In genomic region chr8:3718559-3718958, GRCm38 (mm10) we compare ENCODE assay signal across 8 mouse cellular contexts. TPM values are rescaled to one million over a fixed set of nuclear protein-coding genes. Genes with fewer than 3 reads are reported as not detected.
DNase-seq lines count a peak whose midpoint lies in the region; ATAC-seq and TF ChIP-seq lines count a peak whose summit lies in the region.

No protein-coding gene starts in this region.

- H3K27ac ChIP-seq in forebrain, embryonic 10.5 days, result no peak overlapping the region
- no peak overlapping the region for H3K27ac ChIP-seq in forebrain, embryonic 16.5 days (ENCODE audit: low read length)
- no peak overlapping the region for H3K27ac ChIP-seq in midbrain, embryonic 12.5 days (replicated peaks)
- no peak overlapping the region for H3K27ac ChIP-seq in spleen, adult 2 months (ENCODE audit: insufficient read depth, low read length)

- no peak overlapping the region for H3K4me2 ChIP-seq in forebrain, embryonic 16.5 days (ENCODE audit: low read length)
- no peak overlapping the region for H3K4me2 ChIP-seq in midbrain, embryonic 12.5 days (replicated peaks)

- TF ChIP-seq CTCF in spleen, adult 2 months (IDR thresholded peaks at IDR 0.05; ENCODE audit: extremely low read depth, insufficient read depth, insufficient read length, insufficient replicate concordance), result peak; percentile 100

- H3K4me3 ChIP-seq in forebrain, embryonic 10.5 days, result no peak overlapping the region
- no peak overlapping the region for H3K4me3 ChIP-seq in forebrain, embryonic 16.5 days (replicated peaks; ENCODE audit: low read length)
- no peak overlapping the region for H3K4me3 ChIP-seq in midbrain, embryonic 12.5 days
- H3K4me3 ChIP-seq in spleen, adult 2 months (ENCODE audit: extremely low read depth, insufficient read depth, insufficient read length), result no peak overlapping the region

- H3K36me3 ChIP-seq in forebrain, embryonic 10.5 days (replicated peaks), result no peaks in the 10 kb centered on the region
- no peaks in the 10 kb centered on the region for H3K36me3 ChIP-seq in forebrain, embryonic 16.5 days (ENCODE audit: control insufficient read depth, insufficient read depth)
- no peaks in the 10 kb centered on the region for H3K36me3 ChIP-seq in midbrain, embryonic 12.5 days
- H3K36me3 ChIP-seq in spleen, adult 2 months (ENCODE audit: control insufficient read depth, insufficient read depth, low read length), result no peaks in the 10 kb centered on the region

- H3K27me3 ChIP-seq in forebrain, embryonic 10.5 days (ENCODE audit: poor library complexity, severe bottlenecking), result no peaks in the 10 kb centered on the region
- no peaks in the 10 kb centered on the region for H3K27me3 ChIP-seq in forebrain, embryonic 16.5 days (replicated peaks; ENCODE audit: control insufficient read depth, insufficient read depth, low read length)
- no peaks in the 10 kb centered on the region for H3K27me3 ChIP-seq in midbrain, embryonic 12.5 days
- H3K27me3 ChIP-seq in spleen, adult 2 months (ENCODE audit: control insufficient read depth, insufficient read depth, low read length), result no peaks in the 10 kb centered on the region

- no peak for ATAC-seq in forebrain, embryonic 16.5 days
- peak; percentile 72; the same call in 1 of the 2 replicates for ATAC-seq in midbrain, embryonic 12.5 days (ENCODE audit: low FRiP score, low read depth)

- no peak overlapping the region for H3K9ac ChIP-seq in forebrain, embryonic 16.5 days (replicated peaks; ENCODE audit: low read depth, low read length)
- no peak overlapping the region for H3K9ac ChIP-seq in midbrain, embryonic 12.5 days (replicated peaks)

- no peak for TF ChIP-seq POLR2A in spleen, adult 2 months (IDR thresholded peaks at IDR 0.05; ENCODE audit: low read depth, low read length)

- H3K4me1 ChIP-seq in forebrain, embryonic 10.5 days, result 0 out of 2 replicates have a peak, but pooled peaks cover 3% of the 10 kb centered on the region
- H3K4me1 ChIP-seq in forebrain, embryonic 16.5 days (replicated peaks; ENCODE audit: control insufficient read depth, insufficient read depth, low read length), result no peaks in the 10 kb centered on the region; the same call in 1 of the 2 replicates
- no peaks in the 10 kb centered on the region for H3K4me1 ChIP-seq in midbrain, embryonic 12.5 days
- no peaks in the 10 kb centered on the region; the same call in 1 of the 2 replicates for H3K4me1 ChIP-seq in spleen, adult 2 months (ENCODE audit: control insufficient read depth, insufficient read depth, insufficient read length)

- 0 out of 2 replicates have a peak, but pooled peaks cover 3% of the 10 kb centered on the region for H3K9me3 ChIP-seq in forebrain, embryonic 10.5 days
- H3K9me3 ChIP-seq in forebrain, embryonic 16.5 days (ENCODE audit: control insufficient read depth, low read length), result no peaks in the 10 kb centered on the region
- H3K9me3 ChIP-seq in midbrain, embryonic 12.5 days, result no peaks in the 10 kb centered on the region

- peak; percentile 65 for DNase-seq in forebrain, embryonic 10.5 days (ENCODE audit: extremely low spot score, low spot score)
- DNase-seq in cerebellum, adult 8-10 months, result peak; percentile 43
- DNase-seq in frontal cortex, postnatal 14 days (ENCODE audit: low spot score in 2 of 2), result peak; percentile 25 to 49
- DNase-seq in induced T-regulatory cell, adult 2 months (ENCODE audit: low read depth), result peak; percentile 60
- peak; percentile 46 to 48 for DNase-seq in left cerebral cortex, adult 8-10 months (ENCODE audit: low spot score in 2 of 2)
- DNase-seq in spleen, adult 2 months (ENCODE audit: low read depth in 1 of 2, low spot score in 2 of 2), result peak; percentile 43 to 85

- 17% methylated on average over 14 of the region's 14 CpGs for WGBS in forebrain, embryonic 10.5 days
- 19% methylated on average over 14 of the region's 14 CpGs for WGBS in forebrain, embryonic 16.5 days
- 20% methylated on average over 14 of the region's 14 CpGs for WGBS in midbrain, embryonic 12.5 days
- WGBS in spleen, adult 2 months, result 28% methylated on average over 14 of the region's 14 CpGs

RNA-seq across cellular contexts. Expression of gene Clec4g, which starts 1.9 kb away (rescaled TPM):
- not detected in 2 replicates for polyA plus RNA-seq in forebrain, embryonic 10.5 days (2016; fragmentation: Nextera tagmentation; extraction: Ambion mirVana)
- polyA plus RNA-seq in forebrain, embryonic 16.5 days (2015; fragmentation: Nextera tagmentation; extraction: Ambion mirVana), result not detected in 2 replicates
- total RNA-seq in left cerebral cortex, adult 8-10 months (2022), result under 1 TPM in 2 of 4 experiments, not detected in 2; 0.27 to 0.40 TPM
- polyA plus RNA-seq in midbrain, embryonic 12.5 days (2016; fragmentation: Nextera tagmentation; extraction: Ambion mirVana), result not detected in 2 replicates
- 0.69 and 1.1 TPM in 2 replicates for polyA plus RNA-seq in spleen, adult 2 months (2012; rRNA removed)

RNA-seq across cellular contexts. Expression of gene Fcer2a, which starts 24.6 kb away (rescaled TPM):
- 0.22 and 0.38 TPM in 2 replicates for polyA plus RNA-seq in forebrain, embryonic 10.5 days (2016; fragmentation: Nextera tagmentation; extraction: Ambion mirVana)
- polyA plus RNA-seq in forebrain, embryonic 16.5 days (2015; fragmentation: Nextera tagmentation; extraction: Ambion mirVana), result 0.25 and 0.30 TPM in 2 replicates
- total RNA-seq in left cerebral cortex, adult 8-10 months (2022), result not detected
- polyA plus RNA-seq in midbrain, embryonic 12.5 days (2016; fragmentation: Nextera tagmentation; extraction: Ambion mirVana), result 0.40 and 0.42 TPM in 2 replicates
- 50.9 and 51.7 TPM in 2 replicates for polyA plus RNA-seq in spleen, adult 2 months (2012; rRNA removed)

RNA-seq across cellular contexts. Expression of gene Cd209a, which starts 30.2 kb away (rescaled TPM):
- not detected in 2 replicates for polyA plus RNA-seq in forebrain, embryonic 10.5 days (2016; fragmentation: Nextera tagmentation; extraction: Ambion mirVana)
- polyA plus RNA-seq in forebrain, embryonic 16.5 days (2015; fragmentation: Nextera tagmentation; extraction: Ambion mirVana), result not detected in 2 replicates
- total RNA-seq in left cerebral cortex, adult 8-10 months (2022), result 1 to 10 TPM in 3 of 4 experiments, under 1 TPM in 1; 0.41 to 1.5 (median 1.2) TPM
- polyA plus RNA-seq in midbrain, embryonic 12.5 days (2016; fragmentation: Nextera tagmentation; extraction: Ambion mirVana), result 0.20 TPM in 1 of 2 replicates, not detected in the other
- polyA plus RNA-seq in spleen, adult 2 months (2012; rRNA removed), result 0.77 and 0.93 TPM in 2 replicates

RNA-seq across cellular contexts. Expression of gene Trappc5, which starts 42.5 kb away (rescaled TPM):
- polyA plus RNA-seq in forebrain, embryonic 10.5 days (2016; fragmentation: Nextera tagmentation; extraction: Ambion mirVana), result 43.3 and 47.5 TPM in 2 replicates
- polyA plus RNA-seq in forebrain, embryonic 16.5 days (2015; fragmentation: Nextera tagmentation; extraction: Ambion mirVana), result 64.8 and 69.6 TPM in 2 replicates
- 10 to 100 TPM; 27.3 to 29.4 (median 28.7) TPM for total RNA-seq in left cerebral cortex, adult 8-10 months (2022)
- polyA plus RNA-seq in midbrain, embryonic 12.5 days (2016; fragmentation: Nextera tagmentation; extraction: Ambion mirVana), result 46.6 and 49.0 TPM in 2 replicates
- polyA plus RNA-seq in spleen, adult 2 months (2012; rRNA removed), result 21.6 and 29.9 TPM in 2 replicates

RNA-seq across cellular contexts. Expression of gene Fcor, which starts 46.4 kb away (rescaled TPM):
- polyA plus RNA-seq in forebrain, embryonic 10.5 days (2016; fragmentation: Nextera tagmentation; extraction: Ambion mirVana), result 11.2 and 12.1 TPM in 2 replicates
- polyA plus RNA-seq in forebrain, embryonic 16.5 days (2015; fragmentation: Nextera tagmentation; extraction: Ambion mirVana), result 10.0 and 14.2 TPM in 2 replicates
- 10 to 100 TPM; 11.6 to 18.0 (median 13.9) TPM for total RNA-seq in left cerebral cortex, adult 8-10 months (2022)
- polyA plus RNA-seq in midbrain, embryonic 12.5 days (2016; fragmentation: Nextera tagmentation; extraction: Ambion mirVana), result 7.0 and 7.9 TPM in 2 replicates
- polyA plus RNA-seq in spleen, adult 2 months (2012; rRNA removed), result 0.77 and 0.86 TPM in 2 replicates

Comparison
In these comparisons a context has a peak if more than half of its experiments do, and no peak if none do; other contexts are left out.
1. RNA of gene Fcer2a, which starts 24.6 kb away (polyA plus RNA-seq): 50.9 to 51.7 TPM in spleen, adult 2 months; 0.40 to 0.42 TPM in midbrain, embryonic 12.5 days, 0.25 to 0.30 TPM in forebrain, embryonic 16.5 days and 0.22 to 0.38 TPM in forebrain, embryonic 10.5 days; every median in the first group is over 10 times any median in the second.
2. Peak in every context shown above with its lines, with median percentiles within 50 percentile points of each other: DNase-seq.